Comparison of ENCODE assay signal across 26 mouse cellular contexts in the genomic region with DNA sequence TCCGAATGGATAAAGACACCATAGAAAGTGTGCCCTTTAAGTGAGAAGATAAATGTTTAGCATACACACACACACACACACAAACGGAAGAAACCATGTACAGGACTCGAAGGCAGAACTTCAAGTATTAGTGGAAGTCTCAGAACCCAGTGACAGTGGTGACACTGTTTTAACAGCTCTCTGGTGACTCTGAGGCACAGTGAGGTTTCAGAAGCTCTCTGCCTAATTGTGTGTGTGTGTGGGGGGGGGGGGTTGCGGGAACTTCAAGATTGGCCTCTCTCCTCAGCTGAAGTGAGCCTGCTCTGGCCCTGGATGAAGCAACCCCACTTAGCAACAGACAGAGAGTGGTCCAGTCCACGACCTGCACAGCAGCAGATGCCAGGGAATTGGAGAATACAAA. TPM values are rescaled to one million over a fixed set of nuclear protein-coding genes. Genes with fewer than 3 reads are reported as not detected.
"Had no signal": no experiment of that assay in that cellular context is flagged by ENCODE, and none has a peak within 500 bp of the region (broad histone marks: within the 10 kb centered on the region; RNA-seq: fewer than 3 reads in every experiment).

No protein-coding gene starts in this region.

- H3K9me3 ChIP-seq: lung, embryonic 15.5 days; midbrain, embryonic 12.5 days; neural tube, embryonic 13.5 days; neural tube, embryonic 15.5 days had no signal

- H3K9ac ChIP-seq: liver, postnatal 0 days; lung, embryonic 15.5 days; midbrain, embryonic 12.5 days; neural tube, embryonic 13.5 days; neural tube, embryonic 15.5 days had no signal

- H3K4me3 ChIP-seq: lung, embryonic 15.5 days; midbrain, embryonic 12.5 days; myocyte; neural tube, embryonic 13.5 days; neural tube, embryonic 15.5 days had no signal

- H3K4me2 ChIP-seq: lung, embryonic 15.5 days; midbrain, embryonic 12.5 days; neural tube, embryonic 13.5 days; neural tube, embryonic 15.5 days had no signal

- H3K36me3 ChIP-seq: lung, embryonic 15.5 days; midbrain, embryonic 12.5 days; neural tube, embryonic 13.5 days; neural tube, embryonic 15.5 days had no signal

- ATAC-seq: liver, postnatal 0 days; lung, postnatal 0 days; midbrain, embryonic 16.5 days had no signal

- H3K27ac ChIP-seq: lung, embryonic 15.5 days; macrophage; midbrain, embryonic 12.5 days; neural tube, embryonic 13.5 days; neural tube, embryonic 15.5 days had no signal

- DNase-seq: liver, postnatal 0 days; lung, postnatal 14 days; lung, postnatal 36 days; midbrain, embryonic 14.5 days; retina, postnatal 1 day; right cerebral cortex, adult 18-20 months; right cerebral cortex, postnatal 25 days; right cerebral cortex, postnatal 4 days; spleen, adult 18-20 months; thymus, adult 18-20 months; thymus, postnatal 14 days; thymus, postnatal 36 days had no signal

- H3K27me3 ChIP-seq: lung, embryonic 15.5 days; midbrain, embryonic 12.5 days; neural tube, embryonic 13.5 days; neural tube, embryonic 15.5 days had no signal

RNA-seq across cellular contexts. Expression of gene Ninj2, which starts 14.4 kb away (rescaled TPM):
- total RNA-seq: megakaryocyte progenitor cell, adult 5-6 weeks; megakaryocyte-erythroid progenitor cell, adult 5-6 weeks had no signal
- polyA plus RNA-seq: macrophage; midbrain, embryonic 12.5 days; midbrain, embryonic 14.5 days; midbrain, embryonic 16.5 days; neural tube, embryonic 11.5 days; neural tube, embryonic 13.5 days; small intestine, adult 2 months; stomach, embryonic 14.5 days; stomach, embryonic 16.5 days had no signal
